In the genomic region with DNA sequence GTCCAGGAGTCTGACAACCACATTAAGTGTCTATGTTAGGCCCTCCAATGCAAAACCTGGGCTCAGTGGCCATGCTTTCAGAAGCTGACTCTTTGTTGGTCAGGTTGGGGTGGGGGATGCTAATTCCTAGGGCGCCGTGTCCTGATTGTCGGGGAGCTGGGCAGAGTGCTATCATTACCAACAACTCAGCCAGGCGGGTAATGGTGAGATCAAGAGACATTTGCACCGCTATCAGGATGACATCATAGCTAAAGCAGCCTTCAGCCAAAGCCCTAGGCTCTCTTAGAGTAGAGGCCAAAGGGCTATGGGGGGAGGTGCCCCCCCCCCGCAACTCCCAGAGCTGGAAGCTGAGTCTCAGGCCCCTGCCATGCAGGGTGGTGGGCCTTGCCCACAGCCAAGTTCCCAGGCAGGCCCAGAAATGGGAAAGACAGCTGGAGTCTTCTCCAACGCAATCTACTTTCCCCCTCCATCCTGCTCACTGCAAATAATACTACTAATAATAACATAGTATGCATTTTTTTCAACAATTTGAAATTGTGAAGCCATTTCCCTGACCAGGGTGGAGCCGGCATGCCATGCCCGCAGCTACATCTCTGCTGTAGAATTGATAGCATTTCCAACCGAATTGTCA, we compare ENCODE assay signal across 10 mouse cellular contexts. TPM values are rescaled to one million over a fixed set of nuclear protein-coding genes. Genes with fewer than 3 reads are reported as not detected.
A peak's percentile ranks its signal among the peaks of the same experiment; 100 is the strongest.
DNase-seq lines count a peak whose midpoint lies in the region; ATAC-seq and TF ChIP-seq lines count a peak whose summit lies in the region.
"Had no signal": no experiment of that assay in that cellular context is flagged by ENCODE, and none has a peak within 500 bp of the region (broad histone marks: within the 10 kb centered on the region; RNA-seq: fewer than 3 reads in every experiment).

No protein-coding gene starts in this region.

- H3K4me1 ChIP-seq in kidney, postnatal 0 days (replicated peaks; ENCODE audit: insufficient read depth, low read length): peaks cover 16% of the 10 kb centered on the region; the same call in 1 of the 2 replicates
- H3K4me1 ChIP-seq in kidney, adult 2 months (ENCODE audit: control insufficient read depth, insufficient read depth, low read length): no peaks in the 10 kb centered on the region
- peaks cover 6% of the 10 kb centered on the region; the same call in 1 of the 2 replicates for H3K4me1 ChIP-seq in forebrain, embryonic 11.5 days (replicated peaks; ENCODE audit: control insufficient read depth, insufficient read depth, low read length)
- H3K4me1 ChIP-seq in limb, embryonic 10.5 days: peaks cover 51% of the 10 kb centered on the region

- TF ChIP-seq POLR2A in kidney, adult 2 months (IDR thresholded peaks at IDR 0.05; ENCODE audit: low read depth, low read length): no peak

- peak overlapping the region; percentile 49; the same call in 1 of the 2 replicates for H3K9ac ChIP-seq in kidney, postnatal 0 days (ENCODE audit: low read depth, low read length)
- H3K9ac ChIP-seq in forebrain, embryonic 11.5 days (ENCODE audit: low read length): peak overlapping the region; percentile 79

- H3K4me3 ChIP-seq in kidney, postnatal 0 days (replicated peaks; ENCODE audit: low read depth, low read length): peak overlapping the region; percentile 49
- no peak overlapping the region for H3K4me3 ChIP-seq in kidney, adult 2 months (ENCODE audit: insufficient read depth, low read depth, low read length)
- peak overlapping the region; percentile 55 for H3K4me3 ChIP-seq in forebrain, embryonic 11.5 days (ENCODE audit: low read depth, low read length)
- peak overlapping the region; percentile 65 for H3K4me3 ChIP-seq in limb, embryonic 10.5 days

- H3K4me2 ChIP-seq in kidney, postnatal 0 days (ENCODE audit: low read length): peak overlapping the region; percentile 95
- peak overlapping the region; percentile 98 for H3K4me2 ChIP-seq in forebrain, embryonic 11.5 days (ENCODE audit: low read depth, low read length, severe bottlenecking)

- peaks cover 37% of the 10 kb centered on the region for H3K27me3 ChIP-seq in kidney, postnatal 0 days (ENCODE audit: insufficient read depth, low read length)
- peaks cover 18% of the 10 kb centered on the region for H3K27me3 ChIP-seq in kidney, adult 2 months (replicated peaks; ENCODE audit: control insufficient read depth, insufficient read depth, low read length)
- H3K27me3 ChIP-seq in forebrain, embryonic 11.5 days (ENCODE audit: control insufficient read depth, insufficient read depth, low read length): no peaks in the 10 kb centered on the region
- peaks cover 99% of the 10 kb centered on the region for H3K27me3 ChIP-seq in limb, embryonic 10.5 days (ENCODE audit: low read depth, poor library complexity, severe bottlenecking)

- H3K27ac ChIP-seq in kidney, postnatal 0 days: no peak overlapping the region
- H3K27ac ChIP-seq in kidney, adult 2 months (ENCODE audit: insufficient read depth, low read depth, low read length): no peak overlapping the region
- peak overlapping the region; percentile 93; the same call in 1 of the 2 replicates for H3K27ac ChIP-seq in forebrain, embryonic 11.5 days (ENCODE audit: low read depth, low read length)
- no peak overlapping the region for H3K27ac ChIP-seq in limb, embryonic 10.5 days

- H3K36me3 ChIP-seq in kidney, postnatal 0 days (ENCODE audit: insufficient read depth, low read length): no peaks in the 10 kb centered on the region
- no peaks in the 10 kb centered on the region for H3K36me3 ChIP-seq in kidney, adult 2 months (ENCODE audit: control insufficient read depth, insufficient read depth, low read length)
- no peaks in the 10 kb centered on the region for H3K36me3 ChIP-seq in forebrain, embryonic 11.5 days (ENCODE audit: control insufficient read depth, insufficient read depth, low read length)
- no peaks in the 10 kb centered on the region for H3K36me3 ChIP-seq in limb, embryonic 10.5 days
- H3K36me3 ChIP-seq: G1E had no signal

- no peak for ATAC-seq in kidney, postnatal 0 days (replicated peaks; ENCODE audit: low FRiP score, low read depth)
- ATAC-seq in forebrain, embryonic 11.5 days (replicated peaks; ENCODE audit: low FRiP score): no peak
- ATAC-seq in megakaryocyte-erythroid progenitor cell, adult 5-6 weeks (replicated peaks; ENCODE audit: low FRiP score, low TSS enrichment, poor library complexity, severe bottlenecking): no peak

- no peak for DNase-seq in kidney, postnatal 0 days (ENCODE audit: low spot score)
- no peak for DNase-seq in kidney, adult 2 months
- peak; percentile 67 for DNase-seq in forebrain, embryonic 11.5 days (ENCODE audit: low spot score)
- no peak for DNase-seq in limb, embryonic 10.5 days (ENCODE audit: low spot score)
- peak; percentile 45 for DNase-seq in retina, embryonic 14.5 days (ENCODE audit: low spot score)
- DNase-seq in thymus, postnatal 0 days (ENCODE audit: low spot score): no peak
- no peak for DNase-seq in MN1 (ENCODE audit: low spot score)

- no peak for TF ChIP-seq CTCF in kidney, postnatal 0 days (IDR thresholded peaks at IDR 0.05; ENCODE audit: low read depth)
- no peak for TF ChIP-seq CTCF in kidney, adult 2 months (conservative IDR thresholded peaks at IDR 0.05; ENCODE audit: insufficient read depth, insufficient read length, low read depth, low read length)

- WGBS in kidney, postnatal 0 days: 14% methylated on average over 10 of the region's 10 CpGs
- 20% methylated on average over 10 of the region's 10 CpGs for WGBS in kidney, adult 2 months
- WGBS in forebrain, embryonic 11.5 days: 4% methylated on average over 10 of the region's 10 CpGs
- 5% methylated on average over 10 of the region's 10 CpGs for WGBS in limb, embryonic 10.5 days

- no peaks in the 10 kb centered on the region for H3K9me3 ChIP-seq in kidney, postnatal 0 days (replicated peaks; ENCODE audit: low read length)
- no peaks in the 10 kb centered on the region for H3K9me3 ChIP-seq in forebrain, embryonic 11.5 days (ENCODE audit: control insufficient read depth, low read length)
- no peaks in the 10 kb centered on the region for H3K9me3 ChIP-seq in limb, embryonic 10.5 days (replicated peaks)

RNA-seq across cellular contexts. Expression of a gene that starts 5.0 kb away (rescaled TPM):
- polyA plus RNA-seq in kidney, postnatal 0 days (2015; fragmentation: Nextera tagmentation; extraction: Ambion mirVana): 3.7 and 4.0 TPM in 2 replicates
- 0.11 and 0.26 TPM in 2 replicates for polyA plus RNA-seq in kidney, adult 2 months (2012; rRNA removed)
- 34.4 and 41.8 TPM in 2 replicates for polyA plus RNA-seq in forebrain, embryonic 11.5 days (2014; fragmentation: Nextera tagmentation; extraction: Ambion mirVana)
- polyA plus RNA-seq in limb, embryonic 10.5 days (2016; fragmentation: Nextera tagmentation; extraction: Ambion mirVana): 1.3 and 1.8 TPM in 2 replicates
- not detected in 2 replicates for total RNA-seq in megakaryocyte-erythroid progenitor cell, adult 5-6 weeks (2014; fragmentation: Nextera tagmentation)
- not detected in 2 replicates for total RNA-seq in megakaryocyte-erythroid progenitor cell, adult 5-6 weeks (2017)
- polyA plus RNA-seq in thymus, postnatal 0 days (2015; fragmentation: Nextera tagmentation; extraction: Ambion mirVana): 0.16 and 0.24 TPM in 2 replicates
- total RNA-seq: liver, adult 2 months had no signal
- polyA plus RNA-seq: G1E; liver, adult 2 months had no signal

Comparison
In these comparisons a context has a peak if more than half of its experiments do, and no peak if none do; other contexts are left out.
1. DNase-seq: peak in forebrain, embryonic 11.5 days (single experiment) and retina, embryonic 14.5 days (single experiment); none in kidney, postnatal 0 days (single experiment), kidney, adult 2 months (single experiment), limb, embryonic 10.5 days (single experiment), thymus, postnatal 0 days (single experiment) and MN1 (single experiment).